25 mouse cellular contexts compared by ENCODE assay signal in genomic region chr4:138965871-138966270, GRCm38 (mm10). TPM values are rescaled to one million over a fixed set of nuclear protein-coding genes. Genes with fewer than 3 reads are reported as not detected.
DNase-seq lines count a peak whose midpoint lies in the region; ATAC-seq and TF ChIP-seq lines count a peak whose summit lies in the region.
"Had no signal": no experiment of that assay in that cellular context is flagged by ENCODE, and none has a peak within 500 bp of the region (broad histone marks: within the 10 kb centered on the region; RNA-seq: fewer than 3 reads in every experiment).

No protein-coding gene starts in this region.

- H3K9me3 ChIP-seq in kidney, embryonic 15.5 days (replicated peaks), result no peaks in the 10 kb centered on the region
- H3K9me3 ChIP-seq in heart, embryonic 11.5 days (replicated peaks; ENCODE audit: control insufficient read depth, low read length), result no peaks in the 10 kb centered on the region
- H3K9me3 ChIP-seq: heart, embryonic 15.5 days; limb, embryonic 10.5 days; liver, embryonic 13.5 days; lung, embryonic 15.5 days; midbrain, embryonic 10.5 days had no signal

- no peak overlapping the region for H3K9ac ChIP-seq in kidney, embryonic 15.5 days
- no peak overlapping the region for H3K9ac ChIP-seq in heart, embryonic 11.5 days (ENCODE audit: low read depth, low read length)
- H3K9ac ChIP-seq: heart, embryonic 15.5 days; liver, embryonic 13.5 days; lung, embryonic 15.5 days had no signal

- ATAC-seq in kidney, embryonic 15.5 days (replicated peaks; ENCODE audit: low FRiP score), result no peak
- no peak for ATAC-seq in heart, embryonic 11.5 days (replicated peaks; ENCODE audit: insufficient number of reproducible peaks, low FRiP score, low TSS enrichment)
- ATAC-seq: activated CD4-positive, CD25-positive, alpha-beta regulatory T cell, adult 4 months; CD4-positive, CD25-positive, alpha-beta regulatory T cell, adult 4 months; hindbrain, embryonic 16.5 days had no signal

- no peak for TF ChIP-seq POLR2A in myocyte (IDR thresholded peaks at IDR 0.05; ENCODE audit: insufficient read length, low read depth)

- no peak overlapping the region for H3K4me2 ChIP-seq in kidney, embryonic 15.5 days
- H3K4me2 ChIP-seq in myocyte (ENCODE audit: low read depth), result peak overlapping the region; percentile 15
- H3K4me2 ChIP-seq in heart, embryonic 11.5 days, result no peak overlapping the region
- H3K4me2 ChIP-seq: heart, embryonic 15.5 days; liver, embryonic 13.5 days; lung, embryonic 15.5 days had no signal

- WGBS in kidney, embryonic 15.5 days, result 71% methylated on average over 5 of the region's 5 CpGs
- WGBS in heart, embryonic 11.5 days (ENCODE audit: insufficient replicate concordance), result 76% methylated on average over 5 of the region's 5 CpGs

- intact Hi-C loops in gastrocnemius, adult 2 months (cut with DNase I), result no loop called here
- intact Hi-C loops in gastrocnemius, postnatal 36 days (cut with DNase I), result no loop called here

- peak; percentile 28 for DNase-seq in gastrocnemius, adult 2 months
- DNase-seq in gastrocnemius, postnatal 36 days, result no peak
- DNase-seq in MN1 (ENCODE audit: low spot score), result peak; percentile 50
- no peak for DNase-seq in retina, postnatal 1 day
- DNase-seq in adrenal gland, adult 18-20 months (ENCODE audit: low spot score in 2 of 2), result no peak
- DNase-seq: adrenal gland, postnatal 25 days; cerebellum, adult 11-12 months; cerebellum, postnatal 36 days; heart, adult 11 months; liver, embryonic 13.5 days; spleen, adult 18-20 months had no signal

- H3K27me3 ChIP-seq in kidney, embryonic 15.5 days, result no peaks in the 10 kb centered on the region
- H3K27me3 ChIP-seq in myocyte (ENCODE audit: control insufficient read depth, insufficient read depth, insufficient read length), result peaks cover 18% of the 10 kb centered on the region
- H3K27me3 ChIP-seq in heart, embryonic 11.5 days (ENCODE audit: control insufficient read depth, insufficient read depth, low read length), result no peaks in the 10 kb centered on the region
- H3K27me3 ChIP-seq: heart, embryonic 15.5 days; lung, embryonic 15.5 days had no signal

- no peak overlapping the region for H3K4me3 ChIP-seq in gastrocnemius, adult 2 months
- H3K4me3 ChIP-seq in kidney, embryonic 15.5 days (replicated peaks), result no peak overlapping the region
- no peak overlapping the region for H3K4me3 ChIP-seq in myocyte
- H3K4me3 ChIP-seq in heart, embryonic 11.5 days (ENCODE audit: low read depth, low read length), result no peak overlapping the region
- H3K4me3 ChIP-seq: heart, embryonic 15.5 days; limb, embryonic 10.5 days; liver, embryonic 13.5 days; lung, embryonic 15.5 days; midbrain, embryonic 10.5 days had no signal

- TF ChIP-seq CTCF in gastrocnemius, adult 2 months (IDR thresholded peaks at IDR 0.05), result no peak

- H3ac ChIP-seq in myocyte (ENCODE audit: control insufficient read depth, insufficient read length), result no peak overlapping the region

- H3K4me1 ChIP-seq in kidney, embryonic 15.5 days, result peaks cover 40% of the 10 kb centered on the region
- no peaks in the 10 kb centered on the region for H3K4me1 ChIP-seq in heart, embryonic 11.5 days (ENCODE audit: control insufficient read depth, insufficient read depth, low read length)
- H3K4me1 ChIP-seq: limb, embryonic 10.5 days; midbrain, embryonic 10.5 days had no signal

- no peaks in the 10 kb centered on the region for H3K79me2 ChIP-seq in myocyte (ENCODE audit: control insufficient read depth, insufficient read depth)

- H3K27ac ChIP-seq in gastrocnemius, adult 2 months, result no peak overlapping the region
- H3K27ac ChIP-seq in kidney, embryonic 15.5 days, result peak overlapping the region; percentile 78
- H3K27ac ChIP-seq in heart, embryonic 11.5 days (ENCODE audit: low read depth, low read length), result no peak overlapping the region
- H3K27ac ChIP-seq: heart, embryonic 15.5 days; limb, embryonic 10.5 days; liver, embryonic 13.5 days; lung, embryonic 15.5 days; midbrain, embryonic 10.5 days had no signal

- no peaks in the 10 kb centered on the region for H3K36me3 ChIP-seq in kidney, embryonic 15.5 days
- H3K36me3 ChIP-seq in myocyte (ENCODE audit: control insufficient read depth, insufficient read depth), result no peaks in the 10 kb centered on the region
- no peaks in the 10 kb centered on the region for H3K36me3 ChIP-seq in heart, embryonic 11.5 days (ENCODE audit: control insufficient read depth, insufficient read depth, low read length)
- H3K36me3 ChIP-seq: heart, embryonic 15.5 days; limb, embryonic 10.5 days; liver, embryonic 13.5 days; lung, embryonic 15.5 days; midbrain, embryonic 10.5 days had no signal

TF ChIP-seq in myocyte, 11 proteins besides CTCF, POLR2A, EP300 and RAD21:
- TF ChIP-seq MYOG (IDR thresholded peaks at IDR 0.05; ENCODE audit: control insufficient read depth in 1 of 3, insufficient read depth in 1 of 3, insufficient read length in 2 of 3, low read depth in 2 of 3) (no peak), E2F4 (IDR thresholded peaks at IDR 0.05; ENCODE audit: insufficient read depth) (no peak), MYOD1 (IDR thresholded peaks at IDR 0.05; ENCODE audit: control insufficient read depth in 1 of 3, insufficient read length in 2 of 3, low read depth in 2 of 3) (no peak)

RNA-seq across cellular contexts. Expression of gene Rnf186, which starts 1.0 kb away (rescaled TPM):
- total RNA-seq in gastrocnemius, adult 2 months (2021), result not detected
- not detected for total RNA-seq in gastrocnemius, postnatal 36 days (2021)
- polyA plus RNA-seq in kidney, embryonic 15.5 days (2015; fragmentation: Nextera tagmentation; extraction: Ambion mirVana), result 6.3 and 8.2 TPM in 2 replicates
- polyA plus RNA-seq in myocyte (2012; fragmentation: generic; extraction: Trizol), result not detected
- not detected for total RNA-seq in adrenal gland, adult 18-20 months (2021)
- not detected in 2 replicates for polyA plus RNA-seq in heart, embryonic 11.5 days (2014; fragmentation: Nextera tagmentation; extraction: Ambion mirVana)
- total RNA-seq: adrenal gland, postnatal 25 days; gastrocnemius, adult 18-20 months; hematopoietic stem cell, adult 5-6 weeks had no signal
- polyA plus RNA-seq: activated CD4-positive, CD25-positive, alpha-beta regulatory T cell, adult 4 months; CD4-positive, CD25-positive, alpha-beta regulatory T cell, adult 4 months; forebrain, embryonic 11.5 days; hindbrain, embryonic 16.5 days; limb, embryonic 10.5 days; midbrain, embryonic 10.5 days; neural tube, embryonic 11.5 days had no signal

RNA-seq across cellular contexts. Expression of gene Tmco4, which starts 6.8 kb away (rescaled TPM):
- total RNA-seq in gastrocnemius, adult 2 months (2021), result 1 to 10 TPM; 7.5 to 7.6 TPM
- 1 to 10 TPM; 4.0 to 6.1 TPM for total RNA-seq in gastrocnemius, postnatal 36 days (2021)
- polyA plus RNA-seq in kidney, embryonic 15.5 days (2015; fragmentation: Nextera tagmentation; extraction: Ambion mirVana), result 5.6 and 6.1 TPM in 2 replicates
- 3.8 TPM for polyA plus RNA-seq in myocyte (2012; fragmentation: generic; extraction: Trizol)
- total RNA-seq in adrenal gland, adult 18-20 months (2021), result 10 to 100 TPM; 15.1 to 19.0 TPM
- polyA plus RNA-seq in heart, embryonic 11.5 days (2014; fragmentation: Nextera tagmentation; extraction: Ambion mirVana), result 3.0 TPM in 2 replicates

RNA-seq across cellular contexts. Expression of gene Otud3, which starts 52.1 kb away (rescaled TPM):
- total RNA-seq in gastrocnemius, adult 2 months (2021), result 10 to 100 TPM; 15.7 to 17.2 TPM
- 10 to 100 TPM; 12.3 to 13.4 TPM for total RNA-seq in gastrocnemius, postnatal 36 days (2021)
- polyA plus RNA-seq in kidney, embryonic 15.5 days (2015; fragmentation: Nextera tagmentation; extraction: Ambion mirVana), result 2.5 and 3.5 TPM in 2 replicates
- 12.5 TPM for polyA plus RNA-seq in myocyte (2012; fragmentation: generic; extraction: Trizol)
- total RNA-seq in adrenal gland, adult 18-20 months (2021), result 10 to 100 TPM; 12.3 to 13.1 TPM
- 3.4 and 4.2 TPM in 2 replicates for polyA plus RNA-seq in heart, embryonic 11.5 days (2014; fragmentation: Nextera tagmentation; extraction: Ambion mirVana)

Comparison
In these comparisons a context has a peak if more than half of its experiments do, and no peak if none do; other contexts are left out.
1. DNase-seq: peak in gastrocnemius, adult 2 months (single experiment) and MN1 (single experiment); none in gastrocnemius, postnatal 36 days (0 of 2), retina, postnatal 1 day (single experiment) and adrenal gland, adult 18-20 months (0 of 2).